Mouse (Mus musculus): Measurements from ENCODE around the gene Ccdc141. TPM values are rescaled to one million over a fixed set of nuclear protein-coding genes. Genes with fewer than 3 reads are reported as not detected.

The Ccdc141 gene
- polyA plus RNA-seq, 1 experiment from 2014 or later: 7.7 TPM

- Histone ChIP-seq H3K9ac (no peak overlapping the region), H3K36me3 (no peaks in the 10 kb centered on the region), H3K9me3 (no peaks in the 10 kb centered on the region), H3K4me1 (replicated peaks) (no peaks in the 10 kb centered on the region), H3K4me2 (no peak overlapping the region), H3K27me3 (no peaks in the 10 kb centered on the region), H3K4me3 (no peak overlapping the region), H3K27ac (replicated peaks) (no peak overlapping the region)
- ATAC-seq (ENCODE audit: low FRiP score, low read depth): no peak
These were observed 85.8 kb downstream of the Ccdc141 start for GRCm38 (mm10) chr2:77084629-77085028.

DNA sequence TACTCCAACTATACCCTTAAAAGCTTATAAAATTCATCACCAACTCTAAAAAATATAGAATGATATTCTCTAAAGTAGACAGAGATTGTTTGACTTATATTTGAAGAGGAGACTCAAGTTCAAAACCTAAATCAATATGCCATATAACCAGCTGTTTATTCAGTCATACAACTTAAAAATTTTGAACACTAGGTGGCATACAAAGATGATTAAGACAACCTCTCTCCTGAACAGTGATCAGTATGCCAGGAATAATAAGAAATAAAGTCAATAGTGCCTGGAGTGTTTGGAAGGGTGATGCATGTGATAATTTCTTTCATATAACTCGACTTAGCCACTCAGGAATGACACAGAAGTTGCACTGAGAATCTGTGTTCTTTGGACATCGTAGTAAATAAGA lies 89.3 kb downstream of the Ccdc141 start:
- Histone ChIP-seq H3K36me3 (no peaks in the 10 kb centered on the region), H3K27me3 (no peaks in the 10 kb centered on the region), H3K9me3 (no peaks in the 10 kb centered on the region), H3K9ac (no peak overlapping the region), H3K4me1 (replicated peaks) (no peaks in the 10 kb centered on the region), H3K4me3 (no peak overlapping the region), H3K4me2 (no peak overlapping the region), H3K27ac (replicated peaks) (no peak overlapping the region)
- WGBS: 84% methylated on average over 2 of the region's 2 CpGs
- ATAC-seq (ENCODE audit: low FRiP score, low read depth): no peak

DNA sequence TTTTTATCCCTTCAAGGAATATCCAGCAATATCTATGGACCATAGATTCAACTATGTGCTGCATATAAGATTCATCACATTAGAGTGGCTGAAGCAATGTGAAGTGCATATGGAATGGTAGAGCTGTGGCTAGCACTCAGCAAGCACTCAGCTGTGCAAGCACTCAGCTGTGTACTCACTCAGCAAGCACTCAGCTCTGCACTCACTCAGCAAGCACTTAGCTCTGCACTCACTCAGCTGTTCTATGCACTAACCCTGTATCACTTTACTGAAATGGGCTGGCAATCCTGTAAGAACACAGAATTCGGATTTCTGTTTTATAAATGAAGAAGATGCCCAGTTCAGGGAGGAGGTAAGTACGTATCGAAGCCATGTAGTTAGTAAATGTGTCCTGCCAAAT lies 89.8 kb downstream of the Ccdc141 start:
- H3K9ac ChIP-seq: no peak overlapping the region
- H3K27ac ChIP-seq (replicated peaks): no peak overlapping the region
- no peak for ATAC-seq (ENCODE audit: low FRiP score, low read depth)
- no peaks in the 10 kb centered on the region for H3K4me1 ChIP-seq (replicated peaks)
- no peaks in the 10 kb centered on the region for H3K27me3 ChIP-seq
- 96% methylated on average over 3 of the region's 3 CpGs for WGBS
- no peak overlapping the region for H3K4me2 ChIP-seq
- H3K4me3 ChIP-seq: no peak overlapping the region
- H3K36me3 ChIP-seq: no peaks in the 10 kb centered on the region
- H3K9me3 ChIP-seq: no peaks in the 10 kb centered on the region

- Histone ChIP-seq H3K9ac (no peak overlapping the region), H3K4me2 (no peak overlapping the region), H3K9me3 (no peaks in the 10 kb centered on the region), H3K4me3 (no peak overlapping the region), H3K36me3 (no peaks in the 10 kb centered on the region), H3K4me1 (replicated peaks) (no peaks in the 10 kb centered on the region), H3K27ac (replicated peaks) (no peak overlapping the region), H3K27me3 (no peaks in the 10 kb centered on the region)
- WGBS: 91% methylated on average over 4 of the region's 4 CpGs
- ATAC-seq (ENCODE audit: low FRiP score, low read depth): no peak
These were observed 91.7 kb downstream of the Ccdc141 start for GRCm38 (mm10) chr2:77078746-77079145.

DNA sequence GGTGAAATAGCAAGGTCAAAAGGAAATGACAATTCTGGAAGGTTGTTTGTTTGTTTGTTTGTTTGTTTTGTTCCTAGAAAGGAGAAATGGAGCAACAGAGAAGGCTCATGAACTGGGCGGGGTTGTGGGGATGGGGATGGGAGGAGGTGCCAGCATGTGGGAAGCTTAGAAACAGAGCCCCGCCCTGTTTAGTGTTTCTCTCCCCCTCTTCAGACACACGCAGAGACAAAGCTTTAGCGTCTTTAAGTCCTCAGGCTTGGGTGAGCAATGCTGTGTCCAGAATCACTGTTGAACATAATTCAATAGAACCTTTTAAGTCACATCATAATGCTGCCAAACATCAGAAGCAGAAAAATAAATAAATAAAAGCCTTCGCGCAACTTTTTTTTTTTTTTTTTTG lies 96.1 kb downstream of the Ccdc141 start:
- Histone ChIP-seq H3K27me3 (no peaks in the 10 kb centered on the region), H3K4me3 (no peak overlapping the region), H3K27ac (replicated peaks) (no peak overlapping the region), H3K9ac (no peak overlapping the region), H3K4me2 (no peak overlapping the region), H3K9me3 (no peaks in the 10 kb centered on the region), H3K36me3 (no peaks in the 10 kb centered on the region), H3K4me1 (replicated peaks) (no peaks in the 10 kb centered on the region)
- WGBS: 49% methylated on average over 6 of the region's 6 CpGs
- ATAC-seq (ENCODE audit: low FRiP score, low read depth): no peak

- Histone ChIP-seq H3K4me3 (no peak overlapping the region), H3K36me3 (no peaks in the 10 kb centered on the region), H3K4me1 (replicated peaks) (no peaks in the 10 kb centered on the region), H3K9ac (no peak overlapping the region), H3K27me3 (no peaks in the 10 kb centered on the region), H3K9me3 (no peaks in the 10 kb centered on the region), H3K4me2 (no peak overlapping the region), H3K27ac (replicated peaks) (no peak overlapping the region)
- WGBS: 56% methylated on average over 5 of the region's 5 CpGs
- ATAC-seq (ENCODE audit: low FRiP score, low read depth): 0 out of 2 replicates have a peak, but pooled peaks have one; percentile 51
These were observed 96.5 kb downstream of the Ccdc141 start for GRCm38 (mm10) chr2:77073930-77074329.

GRCm38 (mm10) chr2:77065294-77065693 lies 105.1 kb downstream of the Ccdc141 start:
- Histone ChIP-seq H3K9ac (no peak overlapping the region), H3K4me3 (no peak overlapping the region), H3K4me1 (replicated peaks) (peaks cover 14% of the 10 kb centered on the region), H3K4me2 (no peak overlapping the region), H3K9me3 (no peaks in the 10 kb centered on the region), H3K36me3 (no peaks in the 10 kb centered on the region), H3K27me3 (no peaks in the 10 kb centered on the region), H3K27ac (replicated peaks) (no peak overlapping the region)
- ATAC-seq (ENCODE audit: low FRiP score, low read depth): peak; percentile 78
- 27% methylated on average over 6 of the region's 6 CpGs for WGBS

DNA sequence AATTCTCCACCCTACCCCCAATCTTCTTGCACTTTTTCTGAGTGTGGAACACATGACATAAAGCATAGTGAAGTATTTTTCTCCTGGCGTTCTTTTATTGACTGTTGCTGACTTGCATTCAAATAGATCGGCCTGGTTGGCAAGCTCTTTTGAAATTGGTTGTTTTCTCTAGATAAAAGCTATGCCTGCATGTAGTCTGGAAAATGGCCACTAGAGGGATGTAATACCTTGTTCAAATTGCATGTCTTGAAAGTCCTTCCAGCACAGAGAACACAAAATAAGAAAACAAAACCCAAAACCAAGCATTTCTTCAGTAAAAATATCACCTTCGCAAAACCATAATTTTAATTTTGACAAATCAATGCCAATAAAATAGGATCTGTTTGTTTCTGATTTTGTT lies 108.6 kb downstream of the Ccdc141 start:
- H3K9ac ChIP-seq: no peak overlapping the region
- no peak overlapping the region for H3K4me2 ChIP-seq
- 36% methylated on average over 3 of the region's 3 CpGs for WGBS
- H3K27ac ChIP-seq (replicated peaks): no peak overlapping the region
- H3K4me3 ChIP-seq: no peak overlapping the region
- peaks cover 21% of the 10 kb centered on the region for H3K4me1 ChIP-seq (replicated peaks)
- H3K36me3 ChIP-seq: no peaks in the 10 kb centered on the region
- H3K27me3 ChIP-seq: no peaks in the 10 kb centered on the region
- no peak for ATAC-seq (ENCODE audit: low FRiP score, low read depth)
- no peaks in the 10 kb centered on the region for H3K9me3 ChIP-seq

DNA sequence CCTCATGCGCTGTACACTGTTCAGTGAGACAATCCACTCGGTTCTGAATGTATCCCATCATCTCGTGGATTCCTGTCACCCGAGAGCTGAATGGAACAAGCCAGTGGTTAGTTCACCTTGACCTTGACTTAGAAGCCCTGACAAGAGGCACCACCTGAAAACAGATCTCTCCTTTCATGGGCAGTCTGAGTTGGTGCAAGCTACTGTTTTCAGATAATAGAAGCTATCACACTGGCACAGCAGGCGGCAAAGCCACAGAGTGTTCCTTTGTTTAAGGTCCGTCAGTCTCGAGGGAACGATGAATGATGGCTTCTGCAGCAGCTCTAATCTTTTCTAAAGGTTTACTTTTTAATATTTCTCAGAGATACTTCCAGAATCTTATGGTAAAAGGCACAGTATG lies 110.8 kb downstream of the Ccdc141 start:
- Histone ChIP-seq H3K36me3 (no peaks in the 10 kb centered on the region), H3K27ac (replicated peaks) (no peak overlapping the region; the same call in 1 of the 2 replicates), H3K4me2 (no peak overlapping the region), H3K4me1 (replicated peaks) (peaks cover 20% of the 10 kb centered on the region), H3K4me3 (no peak overlapping the region), H3K27me3 (no peaks in the 10 kb centered on the region), H3K9me3 (no peaks in the 10 kb centered on the region), H3K9ac (no peak overlapping the region)
- WGBS: 21% methylated on average over 8 of the region's 8 CpGs
- no peak for ATAC-seq (ENCODE audit: low FRiP score, low read depth)

GRCm38 (mm10) chr2:77056367-77056766 lies 114.1 kb downstream of the Ccdc141 start:
- WGBS: 14% methylated on average over 11 of the region's 11 CpGs
- H3K9ac ChIP-seq: no peak overlapping the region

GRCm38 (mm10) chr2:77042912-77043311 lies 127.5 kb downstream of the Ccdc141 start:
- Histone ChIP-seq H3K4me3 (no peak overlapping the region), H3K9me3 (no peaks in the 10 kb centered on the region), H3K4me2 (no peak overlapping the region), H3K27ac (replicated peaks) (no peak overlapping the region), H3K36me3 (no peaks in the 10 kb centered on the region), H3K27me3 (no peaks in the 10 kb centered on the region), H3K9ac (no peak overlapping the region), H3K4me1 (replicated peaks) (no peaks in the 10 kb centered on the region)
- WGBS: 84% methylated on average over 3 of the region's 3 CpGs
- ATAC-seq (ENCODE audit: low FRiP score, low read depth): no peak

More at GRCm38 (mm10) chr2:77056367-77056766, 114.1 kb downstream of the Ccdc141 start:
- H3K27ac ChIP-seq (replicated peaks): no peak overlapping the region; the same call in none of the 2 replicates
- H3K9me3 ChIP-seq: no peaks in the 10 kb centered on the region
- no peaks in the 10 kb centered on the region for H3K36me3 ChIP-seq
- peak overlapping the region; percentile 37 for H3K4me2 ChIP-seq
- peak; percentile 75 for ATAC-seq (ENCODE audit: low FRiP score, low read depth)
- no peak overlapping the region for H3K4me3 ChIP-seq
- H3K27me3 ChIP-seq: no peaks in the 10 kb centered on the region
- peaks cover 20% of the 10 kb centered on the region for H3K4me1 ChIP-seq (replicated peaks)

DNA sequence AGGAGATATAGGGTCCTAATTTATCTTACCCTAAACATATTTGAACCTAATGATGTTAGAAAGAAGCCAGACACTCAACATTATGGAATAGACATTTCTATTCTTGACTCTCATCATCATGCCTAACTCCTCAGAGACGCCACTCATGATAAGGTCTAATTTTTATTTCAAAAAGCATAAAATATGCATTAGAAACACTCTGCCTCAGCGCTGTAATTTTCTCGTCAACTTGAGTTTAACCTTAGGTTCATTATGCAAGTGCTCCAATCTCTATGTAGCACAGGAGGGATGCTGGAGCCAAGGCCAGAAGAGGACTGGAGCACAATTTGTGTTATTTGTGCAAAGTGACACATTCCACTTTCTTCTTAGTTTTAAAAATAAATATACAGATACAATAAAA lies 130.8 kb downstream of the Ccdc141 start:
- H3K36me3 ChIP-seq: no peaks in the 10 kb centered on the region
- no peaks in the 10 kb centered on the region for H3K27me3 ChIP-seq
- H3K27ac ChIP-seq (replicated peaks): no peak overlapping the region
- H3K4me3 ChIP-seq: no peak overlapping the region
- H3K4me2 ChIP-seq: no peak overlapping the region
- no peaks in the 10 kb centered on the region for H3K4me1 ChIP-seq (replicated peaks)
- 75% methylated on average over 3 of the region's 3 CpGs for WGBS
- no peak for ATAC-seq (ENCODE audit: low FRiP score, low read depth)
- no peaks in the 10 kb centered on the region for H3K9me3 ChIP-seq
- H3K9ac ChIP-seq: no peak overlapping the region

GRCm38 (mm10) chr2:77039281-77039680 lies 131.2 kb downstream of the Ccdc141 start:
- no peaks in the 10 kb centered on the region for H3K4me1 ChIP-seq (replicated peaks)
- H3K4me2 ChIP-seq: no peak overlapping the region
- H3K36me3 ChIP-seq: no peaks in the 10 kb centered on the region
- H3K9me3 ChIP-seq: no peaks in the 10 kb centered on the region
- ATAC-seq (ENCODE audit: low FRiP score, low read depth): no peak
- H3K9ac ChIP-seq: no peak overlapping the region
- H3K27me3 ChIP-seq: no peaks in the 10 kb centered on the region
- H3K4me3 ChIP-seq: no peak overlapping the region
- H3K27ac ChIP-seq (replicated peaks): no peak overlapping the region
- WGBS: 88% methylated on average over 4 of the region's 4 CpGs
